Mouse (Mus musculus) brown adipose tissue, adult 24 weeks (tissue): Measurements from ENCODE around the gene Ythdc1. TPM values are rescaled to one million over a fixed set of nuclear protein-coding genes. Genes with fewer than 3 reads are reported as not detected.
A peak's percentile ranks its signal among the peaks of the same experiment; 100 is the strongest.
"Not testable (repeated sequence)": the region's sequence is repeated elsewhere in the genome, so short reads cannot be mapped to it uniquely, and the experiment has no call there.

ENCODE experiments used
- H3K27ac ChIP-seq: fragments of 200-500 bp; replicated peaks from 2 replicates; pipeline ENCODE4 v1.5.1; 2012; ENCODE audit warnings: low read depth, mild to moderate bottlenecking, low read length
- H3K4me1 ChIP-seq: fragments of 200-500 bp; 2 replicates; pipeline ENCODE4 v1.6.1; 2012; ENCODE audit warnings: low read length, mixed read lengths; ENCODE audit not compliant: control insufficient read depth, insufficient read depth, insufficient read length
- H3K4me3 ChIP-seq: fragments of 200-500 bp; 2 replicates; pipeline ENCODE4 v1.5.1; 2012; ENCODE audit warnings: low read depth, mild to moderate bottlenecking, low read length, moderate library complexity; ENCODE audit not compliant: insufficient read depth
- polyA plus RNA-seq: library from polyadenylated mRNA; stranded (reverse); fragments of >200 nt; gene quantifications from 2 replicates; pipeline ENCODE4 v1.2.4, GENCODE M21; 2012; ENCODE audit not compliant: missing spikeins, insufficient read depth, insufficient read length

The Ythdc1 gene
- 19.9 and 29.1 TPM in 2 replicates for polyA plus RNA-seq

- H3K27ac ChIP-seq = peak within 1 kb of the TSS; percentile 98
- peak within 1 kb of the TSS; percentile 95 for H3K4me3 ChIP-seq
- peaks cover 2% of the 10 kb centered on the region for H3K4me1 ChIP-seq
Observed at GRCm38 (mm10) chr5:86803962-86804940, at the start of gene Ythdc1. Gene Ythdc1 (plus strand): TSS chr5:86804221.

GRCm38 (mm10) chr5:86769015-86769658 is 34.9 kb upstream of the Ythdc1 start:
- no peaks in the 10 kb centered on the region for H3K4me1 ChIP-seq
- H3K4me3 ChIP-seq = no peak overlapping the region
- H3K27ac ChIP-seq = no peak overlapping the region

- no peak overlapping the region for H3K4me3 ChIP-seq
- no peaks in the 10 kb centered on the region for H3K4me1 ChIP-seq
- no peak overlapping the region for H3K27ac ChIP-seq
Observed at GRCm38 (mm10) chr5:86771010-86771409, 33.0 kb upstream of the Ythdc1 start.

GRCm38 (mm10) chr5:86776941-86777340 is 27.1 kb upstream of the Ythdc1 start:
- Histone ChIP-seq H3K27ac (no peak overlapping the region), H3K4me1 (no peaks in the 10 kb centered on the region), H3K4me3 (no peak overlapping the region)

- no peaks in the 10 kb centered on the region for H3K4me1 ChIP-seq
- H3K4me3 ChIP-seq = no peak overlapping the region
Observed at GRCm38 (mm10) chr5:86778471-86778870, 25.6 kb upstream of the Ythdc1 start.

GRCm38 (mm10) chr5:86783059-86783458 is 21.0 kb upstream of the Ythdc1 start:
- no peak overlapping the region for H3K27ac ChIP-seq
- no peaks in the 10 kb centered on the region for H3K4me1 ChIP-seq
- no peak overlapping the region for H3K4me3 ChIP-seq

More at GRCm38 (mm10) chr5:86778471-86778870, 25.6 kb upstream of the Ythdc1 start:
- H3K27ac ChIP-seq = no peak overlapping the region

GRCm38 (mm10) chr5:86784205-86784604 is 19.8 kb upstream of the Ythdc1 start:
- no peaks in the 10 kb centered on the region for H3K4me1 ChIP-seq
- H3K27ac ChIP-seq = no peak overlapping the region
- H3K4me3 ChIP-seq = no peak overlapping the region

GRCm38 (mm10) chr5:86786798-86787197 is 17.2 kb upstream of the Ythdc1 start:
- Histone ChIP-seq H3K27ac (no peak overlapping the region), H3K4me1 (no peaks in the 10 kb centered on the region), H3K4me3 (no peak overlapping the region)

GRCm38 (mm10) chr5:86789954-86790353 is 14.1 kb upstream of the Ythdc1 start:
- Histone ChIP-seq H3K27ac (no peak overlapping the region), H3K4me1 (no peaks in the 10 kb centered on the region), H3K4me3 (no peak overlapping the region)

GRCm38 (mm10) chr5:86792249-86792648 is 11.8 kb upstream of the Ythdc1 start:
- Histone ChIP-seq H3K27ac (no peak overlapping the region), H3K4me3 (no peak overlapping the region), H3K4me1 (no peaks in the 10 kb centered on the region)

GRCm38 (mm10) chr5:86792807-86793206 is 11.2 kb upstream of the Ythdc1 start:
- Histone ChIP-seq H3K4me1 (no peaks in the 10 kb centered on the region), H3K27ac (no peak overlapping the region), H3K4me3 (no peak overlapping the region)

- Histone ChIP-seq H3K4me1 (no peaks in the 10 kb centered on the region), H3K4me3 (no peak overlapping the region), H3K27ac (no peak overlapping the region)
Observed at GRCm38 (mm10) chr5:86816795-86817194, 12.8 kb downstream of the Ythdc1 start.

- H3K27ac ChIP-seq, H3K4me1 ChIP-seq, H3K4me3 ChIP-seq: not testable (repeated sequence)
Observed at GRCm38 (mm10) chr5:86836378-86836777, 32.4 kb downstream of the Ythdc1 start.

- Histone ChIP-seq H3K4me3 (no peak overlapping the region), H3K27ac (no peak overlapping the region), H3K4me1 (no peaks in the 10 kb centered on the region)
Observed at GRCm38 (mm10) chr5:86838110-86838509, 34.1 kb downstream of the Ythdc1 start.

- no peak overlapping the region for H3K27ac ChIP-seq
- H3K4me1 ChIP-seq = no peaks in the 10 kb centered on the region
- no peak overlapping the region for H3K4me3 ChIP-seq
Observed at GRCm38 (mm10) chr5:86839472-86839871, 35.5 kb downstream of the Ythdc1 start.
